Mouse (Mus musculus) stomach, postnatal 0 days (tissue): ENCODE measurements around the gene Otos. TPM values are rescaled to one million over a fixed set of nuclear protein-coding genes. Genes with fewer than 3 reads are reported as not detected.

ENCODE experiments used
- ATAC-seq: fragments of 200-750 bp; cut with Nextera tagmentation; 2 replicates; pipeline ENCODE4 v1.8.0; 2017; ENCODE audit not compliant: low FRiP score, low TSS enrichment
- DNase-seq: peaks from one replicate; pipeline ENCODE4 v3.0.0-alpha.2; 2016; ENCODE audit warnings: low spot score
- H3K27ac ChIP-seq: fragments of 300-500 bp; sonication (generic); replicated peaks from 2 replicates; pipeline ENCODE4 v1.5.1; 2014; ENCODE audit warnings: mild to moderate bottlenecking, control low read depth
- H3K27me3 ChIP-seq: fragments of 300-500 bp; sonication (generic); 2 replicates; pipeline ENCODE4 v1.6.1; 2014; ENCODE audit warnings: low read length; ENCODE audit not compliant: control insufficient read depth, insufficient read depth
- H3K36me3 ChIP-seq: fragments of 300-500 bp; sonication (generic); 2 replicates; pipeline ENCODE4 v1.6.1; 2014; ENCODE audit warnings: low read length, mixed read lengths; ENCODE audit not compliant: control insufficient read depth, insufficient read depth
- H3K4me1 ChIP-seq: fragments of 300-500 bp; sonication (generic); replicated peaks from 2 replicates; pipeline ENCODE4 v1.6.1; 2014; ENCODE audit warnings: antibody characterized with exemption; ENCODE audit not compliant: control insufficient read depth, insufficient read depth
- H3K4me2 ChIP-seq: fragments of 300-500 bp; sonication (generic); replicated peaks from 2 replicates; pipeline ENCODE4 v1.6.1; 2014; ENCODE audit warnings: low read depth, mild to moderate bottlenecking, control low read depth, moderate library complexity
- H3K4me3 ChIP-seq: fragments of 300-500 bp; sonication (generic); 2 replicates; pipeline ENCODE4 v1.5.1; 2014; ENCODE audit warnings: low read depth, low read length, control low read depth
- H3K9ac ChIP-seq: fragments of 300-500 bp; sonication (generic); 2 replicates; pipeline ENCODE4 v1.6.1; 2014; ENCODE audit warnings: mild to moderate bottlenecking, low read length, control low read depth, mixed read lengths
- H3K9me3 ChIP-seq: fragments of 300-500 bp; sonication (generic); 2 replicates; pipeline ENCODE4 v1.6.1; 2016; ENCODE audit warnings: low read length; ENCODE audit not compliant: control insufficient read depth
- CTCF ChIP-seq: IDR thresholded peaks from 2 replicates; pipeline ENCODE4 v1.5.1; 2016; ENCODE audit warnings: antibody characterized with exemption, low read depth, mild to moderate bottlenecking, moderate library complexity
- EP300 ChIP-seq: optimal IDR thresholded peaks from 2 replicates; pipeline ENCODE3; 2016; ENCODE audit warnings: antibody characterized with exemption
- WGBS: fragments of 180-500 bp; shearing (Covaris S2); extraction: QIAGEN DNeasy Blood & Tissue Kit; methylation state at CpG from one replicate; pipeline ENCODE4 v1.1.7; 2014; 5-methylcytosine and 5-hydroxymethylcytosine counted together
- polyA plus RNA-seq: library from polyadenylated mRNA; unstranded; fragments of >200 nt; fragmentation: Nextera tagmentation; extraction: Ambion mirVana; gene quantifications from 2 replicates; pipeline ENCODE4 v1.2.1, GENCODE M21; 2015

Gene Otos
- polyA plus RNA-seq, 1 experiment from 2014 or later = 0.18 TPM

DNA sequence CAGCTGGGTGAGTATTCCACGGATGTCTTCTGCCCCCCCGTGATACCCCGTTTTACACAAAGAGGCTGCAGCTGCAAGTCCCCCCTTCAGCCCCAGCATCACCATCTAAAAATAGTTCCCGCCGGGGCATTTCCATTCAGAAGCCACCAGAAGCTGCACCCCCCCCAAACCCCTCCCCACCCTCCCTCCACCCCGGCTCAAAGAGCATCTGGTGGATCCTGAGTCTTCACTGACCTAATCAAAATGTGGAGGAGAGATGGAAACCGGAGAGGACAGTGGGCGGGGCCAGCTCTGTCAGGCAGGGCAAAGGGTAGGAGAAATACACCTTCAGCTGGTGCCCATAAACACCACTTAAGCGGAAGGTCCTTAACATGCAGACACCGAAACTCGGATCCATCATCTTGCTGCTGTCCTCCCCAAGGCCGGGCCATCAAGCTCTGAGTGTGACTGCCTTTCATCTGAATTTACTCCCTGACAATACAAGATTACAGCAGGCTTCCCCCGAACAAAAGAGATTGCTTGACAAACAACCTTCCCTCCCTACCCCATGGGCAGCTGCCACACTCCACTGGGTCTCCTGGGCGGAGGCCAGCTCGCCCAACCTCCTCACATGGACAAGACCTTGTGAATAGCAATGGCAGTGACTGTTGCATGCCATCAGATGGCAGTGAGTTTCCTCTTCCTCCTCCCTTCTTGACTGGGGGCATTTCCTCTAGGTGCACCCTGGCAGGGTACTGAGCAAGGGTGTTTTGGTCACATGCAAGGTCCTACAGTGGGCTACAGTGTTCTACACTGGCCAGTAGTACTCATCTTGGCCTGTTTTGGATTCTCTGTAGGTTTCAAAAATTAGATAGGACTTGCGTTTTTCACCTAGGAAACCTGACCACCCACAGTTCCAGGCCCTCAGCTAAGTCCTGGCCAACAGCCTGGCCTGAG is 32.3 kb upstream of the Otos start:
- H3K27ac ChIP-seq = no peak overlapping the region
- no peak for TF ChIP-seq EP300
- no peak for TF ChIP-seq CTCF
- H3K4me2 ChIP-seq = no peak overlapping the region
- H3K9ac ChIP-seq = no peak overlapping the region
- H3K36me3 ChIP-seq = no peaks in the 10 kb centered on the region
- 30% methylated on average over 16 of the region's 16 CpGs for WGBS
- no peaks in the 10 kb centered on the region for H3K27me3 ChIP-seq
- no peaks in the 10 kb centered on the region for H3K4me1 ChIP-seq
- ATAC-seq = no peak
- H3K9me3 ChIP-seq = no peaks in the 10 kb centered on the region
- no peak for DNase-seq
- no peak overlapping the region for H3K4me3 ChIP-seq

DNA sequence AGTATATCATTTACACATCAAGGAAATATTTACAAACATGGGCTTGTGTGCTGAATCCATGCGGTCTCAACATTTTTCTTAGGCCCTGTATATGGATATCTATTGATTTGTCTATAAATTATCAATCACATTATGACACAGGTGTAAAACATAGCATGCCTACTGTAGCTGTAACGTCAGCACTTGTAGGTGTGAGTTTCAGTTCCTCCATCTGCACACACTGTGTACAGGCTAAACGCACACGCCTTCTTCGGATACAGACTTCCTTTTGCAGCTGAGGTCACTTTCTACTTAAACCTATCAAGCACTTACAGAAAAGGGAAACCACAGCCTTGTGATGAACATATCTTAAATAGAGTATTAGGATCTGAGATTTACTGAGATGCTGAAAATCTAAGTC is 30.1 kb upstream of the Otos start:
- 79% methylated on average over 5 of the region's 5 CpGs for WGBS
- Histone ChIP-seq H3K4me2 (no peak overlapping the region), H3K4me3 (no peak overlapping the region), H3K4me1 (no peaks in the 10 kb centered on the region), H3K9me3 (no peaks in the 10 kb centered on the region), H3K9ac (no peak overlapping the region), H3K27ac (no peak overlapping the region), H3K27me3 (no peaks in the 10 kb centered on the region), H3K36me3 (no peaks in the 10 kb centered on the region)
- DNase-seq = no peak
- TF ChIP-seq CTCF (no peak), EP300 (no peak)
- ATAC-seq = no peak

DNA sequence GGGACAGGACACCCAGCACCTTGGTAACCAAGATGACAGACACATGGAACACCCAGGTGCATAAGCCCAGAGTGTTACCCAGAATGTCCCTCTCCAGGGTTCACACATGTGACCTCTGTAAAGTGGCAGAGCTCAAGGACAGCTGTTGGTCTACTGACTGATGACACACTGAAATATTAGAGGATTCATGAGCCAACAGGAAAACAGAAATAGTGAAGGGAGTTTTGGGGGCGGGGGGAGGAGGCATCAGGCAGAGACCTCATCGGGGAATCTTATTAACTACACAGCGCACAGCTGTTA is 28.0 kb upstream of the Otos start:
- no peak overlapping the region for H3K4me2 ChIP-seq
- no peak for DNase-seq
- no peaks in the 10 kb centered on the region for H3K27me3 ChIP-seq
- no peaks in the 10 kb centered on the region for H3K9me3 ChIP-seq
- H3K9ac ChIP-seq = no peak overlapping the region
- 83% methylated on average over 3 of the region's 3 CpGs for WGBS
- no peak overlapping the region for H3K27ac ChIP-seq
- H3K4me1 ChIP-seq = no peaks in the 10 kb centered on the region
- no peak for TF ChIP-seq EP300
- TF ChIP-seq CTCF = no peak
- no peak overlapping the region for H3K4me3 ChIP-seq
- no peaks in the 10 kb centered on the region for H3K36me3 ChIP-seq
- no peak for ATAC-seq

DNA sequence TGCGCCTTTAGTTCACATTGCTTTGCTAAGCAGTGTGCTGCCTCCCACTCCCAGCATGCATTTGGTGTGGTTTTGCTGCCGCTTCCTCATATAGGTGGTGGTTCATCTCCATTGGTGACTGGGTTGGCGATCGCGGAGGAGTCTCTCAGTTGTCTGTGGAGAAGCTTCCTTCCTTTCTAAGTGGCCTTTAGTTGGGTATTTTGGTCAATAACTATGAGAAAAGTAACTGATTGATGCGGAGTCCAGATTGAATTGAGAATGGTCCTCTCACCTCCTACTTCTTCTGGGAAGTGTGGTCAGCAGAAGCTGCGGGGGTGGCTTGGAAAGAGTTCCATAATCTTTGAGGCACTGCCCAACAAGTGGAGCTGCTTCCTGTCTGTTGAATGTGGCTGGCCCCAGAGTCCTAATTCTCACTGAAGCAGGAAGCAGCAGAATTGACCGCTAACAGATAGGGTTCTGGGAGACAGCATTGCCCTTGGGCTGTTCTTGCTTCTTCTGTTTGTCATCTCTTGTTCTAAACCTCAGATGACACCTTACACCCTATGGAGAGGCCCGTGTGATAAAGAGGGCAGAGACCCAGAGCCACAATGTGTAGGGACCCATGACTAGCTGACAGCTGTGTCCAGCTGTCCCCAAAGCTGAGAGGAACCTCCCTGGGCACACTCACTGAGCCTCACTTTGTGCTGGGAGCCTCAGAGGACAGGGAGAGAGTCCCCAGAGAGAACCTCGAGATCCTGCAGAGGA is 27.5 kb upstream of the Otos start:
- no peaks in the 10 kb centered on the region for H3K27me3 ChIP-seq
- H3K36me3 ChIP-seq = no peaks in the 10 kb centered on the region
- no peaks in the 10 kb centered on the region for H3K4me1 ChIP-seq
- H3K9ac ChIP-seq = no peak overlapping the region
- DNase-seq = no peak
- TF ChIP-seq CTCF (no peak), EP300 (no peak)
- WGBS = 72% methylated on average over 10 of the region's 10 CpGs
- no peak for ATAC-seq
- H3K27ac ChIP-seq = no peak overlapping the region
- H3K4me2 ChIP-seq = no peak overlapping the region
- no peak overlapping the region for H3K4me3 ChIP-seq
- H3K9me3 ChIP-seq = no peaks in the 10 kb centered on the region

DNA sequence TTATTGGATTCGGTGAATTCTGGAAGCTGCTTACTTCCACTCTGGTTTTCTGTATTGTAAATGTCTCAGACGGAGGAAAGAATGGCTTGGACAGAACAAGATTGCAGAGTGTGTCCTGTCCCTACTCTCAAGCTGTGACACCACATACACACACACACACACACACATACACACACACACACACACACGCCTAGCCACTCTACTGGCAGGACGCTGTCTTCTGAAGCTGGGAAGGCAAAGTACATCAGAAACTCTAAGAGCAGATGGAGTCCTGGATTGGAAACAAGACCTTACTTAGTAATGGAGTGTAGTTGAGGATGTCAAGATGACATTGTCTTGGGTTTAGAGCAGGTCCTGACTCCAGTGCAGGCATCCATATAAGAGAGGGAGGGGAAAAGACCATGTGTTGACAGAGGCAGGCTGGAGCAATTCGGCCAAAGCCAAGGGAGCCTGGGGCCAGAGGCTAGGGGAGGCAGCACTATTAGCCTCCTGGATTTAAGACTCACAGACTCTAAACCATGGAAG is 24.7 kb upstream of the Otos start:
- WGBS = 76% methylated on average over 5 of the region's 5 CpGs

DNA sequence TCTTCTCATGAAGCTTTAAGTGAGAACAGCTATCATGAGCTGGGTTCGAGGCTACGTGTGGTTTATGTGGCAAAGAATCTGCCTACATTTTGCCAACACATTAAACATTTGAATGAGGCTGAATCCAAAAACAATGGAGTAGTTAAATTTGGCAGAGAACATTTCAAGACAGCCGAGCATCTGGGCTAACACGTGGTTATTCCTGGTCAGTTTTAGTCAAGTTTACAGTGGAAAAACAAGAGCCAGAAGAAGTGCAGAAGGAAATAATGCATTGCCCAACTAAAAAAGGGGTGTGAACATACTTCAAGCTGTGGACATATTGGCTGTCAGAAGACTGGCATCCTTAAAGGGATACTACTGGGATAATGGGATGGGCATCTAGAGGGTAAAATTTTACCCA is 22.7 kb upstream of the Otos start:
- no peak overlapping the region for H3K4me3 ChIP-seq
- no peaks in the 10 kb centered on the region for H3K9me3 ChIP-seq
- no peak overlapping the region for H3K9ac ChIP-seq
- ATAC-seq (no peak), DNase-seq (no peak)
- no peaks in the 10 kb centered on the region for H3K36me3 ChIP-seq
- no peak for TF ChIP-seq EP300
- no peak for TF ChIP-seq CTCF
- no peaks in the 10 kb centered on the region for H3K4me1 ChIP-seq
- WGBS = 78% methylated on average over 4 of the region's 4 CpGs
- no peak overlapping the region for H3K27ac ChIP-seq
- H3K27me3 ChIP-seq = no peaks in the 10 kb centered on the region
- H3K4me2 ChIP-seq = no peak overlapping the region

More for the DNA sequence above, 24.7 kb upstream of the Otos start:
- H3K9ac ChIP-seq = no peak overlapping the region
- TF ChIP-seq CTCF = no peak
- TF ChIP-seq EP300 = no peak
- DNase-seq (no peak), ATAC-seq (no peak)
- H3K4me3 ChIP-seq = no peak overlapping the region
- no peaks in the 10 kb centered on the region for H3K36me3 ChIP-seq
- no peaks in the 10 kb centered on the region for H3K4me1 ChIP-seq
- H3K27ac ChIP-seq = no peak overlapping the region
- no peaks in the 10 kb centered on the region for H3K27me3 ChIP-seq
- H3K4me2 ChIP-seq = no peak overlapping the region
- H3K9me3 ChIP-seq = no peaks in the 10 kb centered on the region
